In the genomic region with DNA sequence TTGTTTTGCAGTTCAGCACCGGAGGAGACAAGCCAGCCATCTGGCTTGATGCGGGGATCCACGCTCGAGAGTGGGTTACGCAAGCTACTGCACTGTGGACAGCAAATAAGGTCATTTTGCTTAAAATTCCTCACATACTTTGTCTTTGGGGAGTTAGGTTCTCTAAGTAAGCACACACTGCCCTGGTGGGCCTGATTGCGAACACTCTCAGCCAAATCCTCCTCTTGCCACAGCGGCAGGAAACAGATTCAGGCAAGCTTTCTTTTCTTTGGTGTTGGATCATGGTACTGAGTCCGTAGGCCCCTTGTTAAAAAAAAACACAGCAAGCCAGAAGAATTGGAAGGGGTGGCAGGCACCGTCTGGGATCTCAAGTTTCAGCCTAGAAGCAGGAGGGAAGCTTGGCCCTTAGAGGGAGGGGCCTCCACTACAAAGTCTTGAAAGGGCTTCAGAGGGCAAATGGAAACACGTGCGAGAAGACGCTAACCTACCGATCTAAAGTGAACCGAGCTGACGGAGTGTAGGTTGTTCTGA, we compare ENCODE assay signal across 8 mouse cellular contexts. TPM values are rescaled to one million over a fixed set of nuclear protein-coding genes. Genes with fewer than 3 reads are reported as not detected.
DNase-seq lines count a peak whose midpoint lies in the region; ATAC-seq lines count a peak whose summit lies in the region.
"Had no signal": no experiment of that assay in that cellular context is flagged by ENCODE, and none has a peak within 500 bp of the region (broad histone marks: within the 10 kb centered on the region; RNA-seq: fewer than 3 reads in every experiment).

No protein-coding gene starts in this region.

- H3K36me3 ChIP-seq in forebrain, embryonic 12.5 days (replicated peaks): no peaks in the 10 kb centered on the region
- H3K36me3 ChIP-seq in limb, embryonic 13.5 days: no peaks in the 10 kb centered on the region
- H3K36me3 ChIP-seq in stomach, embryonic 14.5 days (ENCODE audit: control insufficient read depth, insufficient read depth, low read length): no peaks in the 10 kb centered on the region

- 8% methylated on average over 15 of the region's 15 CpGs for WGBS in forebrain, embryonic 12.5 days
- 4% methylated on average over 15 of the region's 15 CpGs for WGBS in limb, embryonic 13.5 days
- WGBS in stomach, embryonic 14.5 days: 12% methylated on average over 15 of the region's 15 CpGs

- H3K4me3 ChIP-seq in forebrain, embryonic 12.5 days (replicated peaks): no peak overlapping the region
- no peak overlapping the region for H3K4me3 ChIP-seq in limb, embryonic 13.5 days
- H3K4me3 ChIP-seq in stomach, embryonic 14.5 days (ENCODE audit: low read depth, low read length): no peak overlapping the region
- H3K4me3 ChIP-seq: myocyte had no signal

- H3K9me3 ChIP-seq in forebrain, embryonic 12.5 days: no peaks in the 10 kb centered on the region
- no peaks in the 10 kb centered on the region for H3K9me3 ChIP-seq in limb, embryonic 13.5 days
- no peaks in the 10 kb centered on the region for H3K9me3 ChIP-seq in stomach, embryonic 14.5 days (ENCODE audit: control insufficient read depth, low read depth, low read length)

- H3K27ac ChIP-seq in forebrain, embryonic 12.5 days: peak overlapping the region; percentile 91
- H3K27ac ChIP-seq in limb, embryonic 13.5 days: peak overlapping the region; percentile 96
- peak overlapping the region; percentile 74; the same call in 1 of the 2 replicates for H3K27ac ChIP-seq in stomach, embryonic 14.5 days (ENCODE audit: low read length)

- no peak for ATAC-seq in forebrain, embryonic 12.5 days (ENCODE audit: low FRiP score)
- ATAC-seq in limb, embryonic 13.5 days (ENCODE audit: low FRiP score, low read depth): peak; percentile 58
- no peak for ATAC-seq in stomach, embryonic 14.5 days (ENCODE audit: insufficient number of reproducible peaks, insufficient read depth, low FRiP score, low read depth)

- no peaks in the 10 kb centered on the region for H3K27me3 ChIP-seq in forebrain, embryonic 12.5 days
- H3K27me3 ChIP-seq in limb, embryonic 13.5 days: no peaks in the 10 kb centered on the region
- no peaks in the 10 kb centered on the region for H3K27me3 ChIP-seq in stomach, embryonic 14.5 days (ENCODE audit: control insufficient read depth, insufficient read depth, low read length)

- 0 out of 2 replicates have a peak overlapping the region, but pooled peaks have one; percentile 39 for H3K9ac ChIP-seq in forebrain, embryonic 12.5 days
- peak overlapping the region; percentile 45; the same call in 1 of the 2 replicates for H3K9ac ChIP-seq in limb, embryonic 13.5 days
- H3K9ac ChIP-seq in stomach, embryonic 14.5 days (replicated peaks; ENCODE audit: low read depth, low read length): no peak overlapping the region

- peak; percentile 44 for DNase-seq in testis, postnatal 10 days (ENCODE audit: low spot score)
- no peak for DNase-seq in testis, postnatal 14 days (ENCODE audit: low spot score)
- no peak for DNase-seq in layer of hippocampus, postnatal 25 days (ENCODE audit: extremely low spot score in 1 of 2, low spot score in 1 of 2)
- no peak for DNase-seq in adrenal gland, adult 2 months

- H3K4me2 ChIP-seq in forebrain, embryonic 12.5 days: peak overlapping the region; percentile 34
- peak overlapping the region; percentile 51 for H3K4me2 ChIP-seq in limb, embryonic 13.5 days (replicated peaks)
- peak overlapping the region; percentile 12; the same call in 1 of the 2 replicates for H3K4me2 ChIP-seq in stomach, embryonic 14.5 days (replicated peaks; ENCODE audit: low read depth, low read length)

- H3K4me1 ChIP-seq in forebrain, embryonic 12.5 days: peaks cover 72% of the 10 kb centered on the region
- H3K4me1 ChIP-seq in limb, embryonic 13.5 days: peaks cover 92% of the 10 kb centered on the region
- H3K4me1 ChIP-seq in stomach, embryonic 14.5 days (ENCODE audit: control insufficient read depth, insufficient read depth, low read length): peaks cover 21% of the 10 kb centered on the region

RNA-seq across cellular contexts. Expression of a gene that starts 7.9 kb away (rescaled TPM):
- 4.6 and 7.0 TPM in 2 replicates for polyA plus RNA-seq in forebrain, embryonic 12.5 days (2016; fragmentation: Nextera tagmentation; extraction: Ambion mirVana)
- polyA plus RNA-seq in limb, embryonic 13.5 days (2015; fragmentation: Nextera tagmentation; extraction: Ambion mirVana): 10.4 and 11.1 TPM in 2 replicates
- 1.4 and 127 TPM in 2 replicates for polyA plus RNA-seq in stomach, embryonic 14.5 days (2014; fragmentation: Nextera tagmentation; extraction: Ambion mirVana)
- 1 to 10 TPM; 1.2 to 1.4 TPM for total RNA-seq in layer of hippocampus, postnatal 25 days (2021)
- total RNA-seq in adrenal gland, adult 2 months (2021): under 1 TPM; 0.69 to 0.98 TPM
- polyA plus RNA-seq in adrenal gland, adult 2 months (2012; rRNA removed): 0.10 TPM in 1 of 2 replicates, not detected in the other
- polyA plus RNA-seq: myocyte had no signal

RNA-seq across cellular contexts. Expression of a gene that starts 18.9 kb away (rescaled TPM):
- polyA plus RNA-seq in forebrain, embryonic 12.5 days (2016; fragmentation: Nextera tagmentation; extraction: Ambion mirVana): 4.7 and 5.2 TPM in 2 replicates
- 2.3 and 2.7 TPM in 2 replicates for polyA plus RNA-seq in limb, embryonic 13.5 days (2015; fragmentation: Nextera tagmentation; extraction: Ambion mirVana)
- polyA plus RNA-seq in stomach, embryonic 14.5 days (2014; fragmentation: Nextera tagmentation; extraction: Ambion mirVana): 0.49 and 0.71 TPM in 2 replicates
- not detected for total RNA-seq in layer of hippocampus, postnatal 25 days (2021)
- total RNA-seq in adrenal gland, adult 2 months (2021): 1 to 10 TPM; 1.6 to 2.1 TPM
- 0.94 and 1.1 TPM in 2 replicates for polyA plus RNA-seq in adrenal gland, adult 2 months (2012; rRNA removed)

RNA-seq across cellular contexts. Expression of a gene that starts 39.6 kb away (rescaled TPM):
- 0.29 and 0.42 TPM in 2 replicates for polyA plus RNA-seq in forebrain, embryonic 12.5 days (2016; fragmentation: Nextera tagmentation; extraction: Ambion mirVana)
- polyA plus RNA-seq in limb, embryonic 13.5 days (2015; fragmentation: Nextera tagmentation; extraction: Ambion mirVana): 0.22 and 0.34 TPM in 2 replicates
- 0.52 TPM in 1 of 2 replicates, not detected in the other for polyA plus RNA-seq in stomach, embryonic 14.5 days (2014; fragmentation: Nextera tagmentation; extraction: Ambion mirVana)
- 1 to 10 TPM in 1 of 2 experiments, under 1 TPM in 1; 0.37 to 1.2 TPM for total RNA-seq in layer of hippocampus, postnatal 25 days (2021)
- total RNA-seq in adrenal gland, adult 2 months (2021): under 1 TPM in 1 of 2 experiments, not detected in 1; 0.28 TPM
- not detected in 2 replicates for polyA plus RNA-seq in adrenal gland, adult 2 months (2012; rRNA removed)

RNA-seq across cellular contexts. Expression of a gene that starts 39.7 kb away (rescaled TPM):
- polyA plus RNA-seq in forebrain, embryonic 12.5 days (2016; fragmentation: Nextera tagmentation; extraction: Ambion mirVana): 48.1 and 49.4 TPM in 2 replicates
- 34.7 and 34.9 TPM in 2 replicates for polyA plus RNA-seq in limb, embryonic 13.5 days (2015; fragmentation: Nextera tagmentation; extraction: Ambion mirVana)
- polyA plus RNA-seq in stomach, embryonic 14.5 days (2014; fragmentation: Nextera tagmentation; extraction: Ambion mirVana): 39.8 and 45.0 TPM in 2 replicates
- 10 to 100 TPM; 15.8 to 20.7 TPM for total RNA-seq in layer of hippocampus, postnatal 25 days (2021)
- 10 to 100 TPM; 24.2 to 28.0 TPM for total RNA-seq in adrenal gland, adult 2 months (2021)
- polyA plus RNA-seq in adrenal gland, adult 2 months (2012; rRNA removed): 32.8 and 43.3 TPM in 2 replicates
